Mouse (Mus musculus): ENCODE measurements around the gene Utp14a. TPM values are rescaled to one million over a fixed set of nuclear protein-coding genes. Genes with fewer than 3 reads are reported as not detected.

The Utp14a gene
- polyA plus RNA-seq (2012; ENCODE audit: low replicate concordance), result 2.8 and 7.6 TPM in 2 replicates

DNA sequence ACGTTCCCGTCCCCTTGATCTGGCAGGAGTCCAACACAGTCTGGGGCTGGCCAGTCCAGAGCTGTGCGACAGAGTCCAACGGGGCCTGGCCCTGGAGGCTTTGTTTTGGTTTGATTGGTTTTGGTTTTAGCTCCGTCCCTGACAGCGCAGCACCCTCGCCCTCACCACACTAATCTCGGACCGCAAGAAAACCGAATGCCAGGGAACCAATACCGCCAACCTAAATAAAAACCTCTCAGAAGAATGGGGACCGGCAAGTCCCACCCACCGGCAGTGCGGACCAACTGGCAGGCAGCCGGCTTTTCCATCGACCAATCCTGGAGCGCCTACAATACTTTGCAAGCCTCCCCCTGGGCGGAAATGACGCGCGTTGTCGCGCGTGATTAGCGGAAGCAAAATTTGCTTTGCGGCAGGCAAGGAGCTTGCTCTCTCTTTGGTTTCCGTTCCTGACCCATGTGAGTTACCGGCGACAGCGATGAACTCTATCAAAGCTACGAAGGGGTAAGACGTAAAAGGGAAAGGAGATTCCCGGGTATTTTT lies at the start of gene Utp14a:
TSS of gene Utp14a (plus strand) at position 395 of the 540 bp plus-strand sequence.

DNA sequence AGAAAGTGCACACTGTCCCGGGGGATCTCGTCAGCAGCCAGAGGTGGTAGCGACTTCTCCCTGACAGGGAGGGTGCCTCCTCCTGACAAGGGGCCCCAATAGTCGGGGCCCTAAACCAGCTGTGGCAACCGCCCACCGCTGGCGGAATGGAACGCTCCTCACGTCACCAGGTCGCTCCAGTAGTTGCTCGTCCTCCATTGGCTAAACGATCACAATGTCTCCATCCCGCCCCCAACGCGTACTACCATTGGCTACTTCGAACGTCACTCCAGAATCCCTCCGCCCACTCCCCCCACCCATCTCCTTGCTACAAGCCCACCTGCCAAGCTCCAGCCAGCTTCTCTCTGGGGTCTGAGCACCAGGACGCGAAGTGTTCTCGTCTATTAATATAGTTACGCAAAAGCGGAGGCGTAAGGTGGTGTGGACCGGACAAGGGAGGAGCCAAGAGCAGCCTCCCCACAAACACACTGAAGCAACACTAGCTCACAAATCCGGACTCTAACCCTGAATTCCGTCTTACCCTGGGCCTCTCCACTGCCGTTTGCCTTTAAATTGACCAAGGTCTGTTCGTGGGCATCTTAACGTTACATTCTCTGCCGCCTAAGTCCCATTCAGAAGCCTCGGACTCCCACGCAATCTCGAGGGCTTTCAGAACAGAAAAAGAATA lies 48.0 kb upstream of the Utp14a start, which contains the start of gene Zdhhc9:
TSS of gene Zdhhc9 (minus strand) at position 360 of the 667 bp plus-strand sequence.

Other genes starting within 250 kb of the Utp14a start
- 0.40 and 0.64 TPM in 2 replicates for gene Apln, start 222.0 kb upstream of the Utp14a start, polyA plus RNA-seq (2012; ENCODE audit: low replicate concordance)
- gene Xpnpep2, start 148.1 kb upstream of the Utp14a start, polyA plus RNA-seq (2012; ENCODE audit: low replicate concordance), result 0.07 TPM in 1 of 2 replicates, not detected in the other
- 10.5 and 30.4 TPM in 2 replicates for gene Sash3, start 110.4 kb upstream of the Utp14a start, polyA plus RNA-seq (2012; ENCODE audit: low replicate concordance)
- gene Zdhhc9, start 48.0 kb upstream of the Utp14a start, polyA plus RNA-seq (2012; ENCODE audit: low replicate concordance), result 2.2 and 8.2 TPM in 2 replicates
- gene Bcorl1, start 84.5 kb downstream of the Utp14a start, polyA plus RNA-seq (2012; ENCODE audit: low replicate concordance), result 2.9 and 10.4 TPM in 2 replicates
- gene Elf4, start 206.3 kb downstream of the Utp14a start, polyA plus RNA-seq (2012; ENCODE audit: low replicate concordance), result 6.6 and 10.7 TPM in 2 replicates

Data from leukemia stem cell, adult 10-12 weeks (primary cell).